Mouse (Mus musculus) limb, embryonic 11.5 days (tissue): ENCODE data around the gene Rps6kc1. TPM values are rescaled to one million over a fixed set of nuclear protein-coding genes. Genes with fewer than 3 reads are reported as not detected.
A peak's percentile ranks its signal among the peaks of the same experiment; 100 is the strongest.

ENCODE experiments used
- ATAC-seq: fragments of 200-750 bp; cut with Nextera tagmentation; 2 replicates; pipeline ENCODE4 v1.8.0; 2017; ENCODE audit warnings: low read depth; ENCODE audit not compliant: insufficient number of reproducible peaks, low FRiP score, low TSS enrichment
- DNase-seq: peaks from one replicate; pipeline ENCODE4 v3.0.0-alpha.2; 2015; ENCODE audit warnings: low spot score
- H3K27ac ChIP-seq: fragments of 300-500 bp; sonication (generic); replicated peaks from 2 replicates; pipeline ENCODE4 v1.5.1; 2014; ENCODE audit warnings: low read depth, mild to moderate bottlenecking, low read length
- H3K27me3 ChIP-seq: fragments of 300-500 bp; sonication (generic); 2 replicates; pipeline ENCODE4 v1.6.1; 2014; ENCODE audit warnings: mild to moderate bottlenecking, low read length, mixed read lengths; ENCODE audit not compliant: control insufficient read depth, insufficient read depth
- H3K36me3 ChIP-seq: fragments of 300-500 bp; sonication (generic); 2 replicates; pipeline ENCODE4 v1.6.1; 2014; ENCODE audit warnings: mild to moderate bottlenecking, low read length, moderate library complexity, mixed read lengths; ENCODE audit not compliant: control insufficient read depth, insufficient read depth
- H3K4me1 ChIP-seq: fragments of 300-500 bp; sonication (generic); 2 replicates; pipeline ENCODE4 v1.6.1; 2014; ENCODE audit warnings: low read length, mixed read lengths; ENCODE audit not compliant: control insufficient read depth, insufficient read depth
- H3K4me2 ChIP-seq: fragments of 300-500 bp; sonication (generic); 2 replicates; pipeline ENCODE4 v1.6.1; 2014; ENCODE audit warnings: low read depth, mild to moderate bottlenecking, moderate library complexity; ENCODE audit not compliant: severe bottlenecking
- H3K4me3 ChIP-seq: fragments of 300-500 bp; sonication (generic); 2 replicates; pipeline ENCODE4 v1.5.1; 2014; ENCODE audit warnings: low read depth, low read length
- H3K9ac ChIP-seq: fragments of 300-500 bp; sonication (generic); 2 replicates; pipeline ENCODE4 v1.6.1; 2014; ENCODE audit warnings: mild to moderate bottlenecking, low read length
- H3K9me3 ChIP-seq: fragments of 300-500 bp; sonication (generic); 2 replicates; pipeline ENCODE4 v1.6.1; 2016; ENCODE audit warnings: low read length; ENCODE audit not compliant: control insufficient read depth
- WGBS: fragments of 180-500 bp; shearing (Covaris S2); extraction: QIAGEN DNeasy Blood & Tissue Kit; methylation state at CpG from one replicate; pipeline ENCODE4 v1.1.7; 2014; 5-methylcytosine and 5-hydroxymethylcytosine counted together
- polyA plus RNA-seq: library from polyadenylated mRNA; unstranded; fragments of >200 nt; fragmentation: Nextera tagmentation; extraction: Ambion mirVana; gene quantifications from 2 replicates; pipeline ENCODE4 v1.2.1, GENCODE M21; 2014

The Rps6kc1 gene
- polyA plus RNA-seq, 1 experiment from 2014 or later, result 15.4 TPM

DNA sequence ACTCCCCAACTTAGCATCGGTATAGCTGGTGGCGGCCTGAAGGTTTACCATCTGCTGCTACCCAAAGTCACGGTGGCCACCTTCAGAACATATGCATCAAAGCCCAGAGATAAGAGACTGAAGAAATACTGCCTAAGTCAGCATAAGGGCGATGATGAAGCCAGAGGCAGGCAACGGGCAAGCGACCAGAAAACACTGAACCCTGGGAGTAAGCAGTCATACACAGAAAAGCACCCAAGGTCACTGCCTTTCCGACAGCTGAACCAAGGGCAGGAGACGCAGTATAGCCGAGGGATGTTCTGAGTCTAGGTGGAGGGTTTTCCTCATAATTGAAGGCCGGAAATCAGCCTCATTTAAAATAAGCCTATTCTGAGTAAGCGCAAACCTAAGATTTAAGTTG, 95.4 kb downstream of the Rps6kc1 start:
- no peak overlapping the region for H3K9ac ChIP-seq
- H3K4me3 ChIP-seq, result no peak overlapping the region
- no peaks in the 10 kb centered on the region for H3K9me3 ChIP-seq
- no peaks in the 10 kb centered on the region for H3K27me3 ChIP-seq
- no peak overlapping the region for H3K4me2 ChIP-seq
- H3K27ac ChIP-seq, result no peak overlapping the region
- no peaks in the 10 kb centered on the region for H3K4me1 ChIP-seq
- ATAC-seq (no peak), DNase-seq (no peak)
- WGBS, result 87% methylated on average over 11 of the region's 11 CpGs
- H3K36me3 ChIP-seq, result no peaks in the 10 kb centered on the region

GRCm38 (mm10) chr1:190810408-190810807, 101.2 kb downstream of the Rps6kc1 start:
- WGBS, result 83% methylated on average over 6 of the region's 6 CpGs
- no peak overlapping the region for H3K27ac ChIP-seq
- ATAC-seq (no peak), DNase-seq (no peak)
- no peaks in the 10 kb centered on the region; the same call in 1 of the 2 replicates for H3K36me3 ChIP-seq
- no peaks in the 10 kb centered on the region for H3K9me3 ChIP-seq
- no peak overlapping the region for H3K4me2 ChIP-seq
- no peak overlapping the region for H3K4me3 ChIP-seq
- H3K9ac ChIP-seq, result no peak overlapping the region
- no peaks in the 10 kb centered on the region for H3K4me1 ChIP-seq
- no peaks in the 10 kb centered on the region for H3K27me3 ChIP-seq

DNA sequence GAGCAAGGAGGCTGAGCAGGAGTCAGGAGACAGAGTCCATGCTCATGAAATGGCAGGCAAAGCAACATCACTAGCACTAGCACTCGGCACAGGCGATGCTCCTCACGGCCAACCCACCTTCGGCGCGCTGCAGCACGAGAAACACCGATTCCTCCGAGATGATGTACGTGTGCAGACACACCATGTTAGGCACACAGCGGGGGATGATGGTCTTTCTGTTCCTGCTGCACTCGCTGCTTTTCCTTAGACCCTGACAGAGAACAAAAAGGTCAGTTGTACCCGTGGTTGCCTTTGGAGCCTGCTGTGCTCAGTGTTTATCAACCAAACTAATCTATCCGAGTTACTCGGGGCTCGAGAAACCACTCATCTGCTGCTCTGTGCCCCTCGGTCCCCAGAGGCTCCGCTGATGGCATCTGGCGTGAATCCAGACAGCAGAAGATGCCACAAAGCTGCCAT, 102.8 kb downstream of the Rps6kc1 start:
- 69% methylated on average over 19 of the region's 19 CpGs for WGBS
- no peak for ATAC-seq

DNA sequence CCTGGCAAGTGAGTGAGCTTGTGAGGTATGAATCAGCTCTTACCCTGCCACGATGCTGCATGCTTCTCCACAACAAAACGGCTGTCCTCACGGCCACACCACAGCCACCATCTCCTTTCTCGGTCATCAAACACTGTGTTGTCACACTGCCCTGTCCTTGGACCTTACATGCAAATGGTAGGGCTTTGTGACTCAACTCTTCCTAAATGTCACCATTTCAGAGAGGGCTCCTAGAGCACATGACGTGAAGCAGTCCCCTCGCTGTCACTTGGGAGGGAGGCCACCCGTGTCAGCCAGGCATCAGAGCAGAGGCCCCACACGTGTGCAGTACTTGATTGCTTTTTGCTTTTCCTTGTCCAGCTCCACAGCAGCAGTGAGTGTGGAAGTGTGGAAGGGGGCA, 104.8 kb downstream of the Rps6kc1 start:
- Histone ChIP-seq H3K4me1 (no peaks in the 10 kb centered on the region), H3K4me3 (no peak overlapping the region), H3K36me3 (no peaks in the 10 kb centered on the region; the same call in 1 of the 2 replicates), H3K4me2 (no peak overlapping the region), H3K27ac (no peak overlapping the region), H3K9ac (no peak overlapping the region), H3K9me3 (no peaks in the 10 kb centered on the region), H3K27me3 (no peaks in the 10 kb centered on the region)
- DNase-seq, result no peak
- 88% methylated on average over 8 of the region's 8 CpGs for WGBS
- no peak for ATAC-seq

More for the DNA sequence above, 102.8 kb downstream of the Rps6kc1 start:
- no peak for DNase-seq
- H3K4me3 ChIP-seq, result no peak overlapping the region
- no peaks in the 10 kb centered on the region for H3K9me3 ChIP-seq
- no peaks in the 10 kb centered on the region for H3K27me3 ChIP-seq
- H3K4me1 ChIP-seq, result no peaks in the 10 kb centered on the region
- H3K9ac ChIP-seq, result no peak overlapping the region
- H3K36me3 ChIP-seq, result no peaks in the 10 kb centered on the region; the same call in 1 of the 2 replicates
- H3K27ac ChIP-seq, result no peak overlapping the region
- no peak overlapping the region for H3K4me2 ChIP-seq

- H3K4me2 ChIP-seq, result no peak overlapping the region
- H3K27ac ChIP-seq, result no peak overlapping the region
- H3K9me3 ChIP-seq, result no peaks in the 10 kb centered on the region
- H3K36me3 ChIP-seq, result no peaks in the 10 kb centered on the region; the same call in 1 of the 2 replicates
- H3K4me3 ChIP-seq, result no peak overlapping the region
- 88% methylated on average over 11 of the region's 11 CpGs for WGBS
- DNase-seq (no peak), ATAC-seq (no peak)
- no peaks in the 10 kb centered on the region for H3K27me3 ChIP-seq
- no peaks in the 10 kb centered on the region for H3K4me1 ChIP-seq
- no peak overlapping the region for H3K9ac ChIP-seq
These were observed 112.9 kb downstream of the Rps6kc1 start for GRCm38 (mm10) chr1:190798668-190799067.

DNA sequence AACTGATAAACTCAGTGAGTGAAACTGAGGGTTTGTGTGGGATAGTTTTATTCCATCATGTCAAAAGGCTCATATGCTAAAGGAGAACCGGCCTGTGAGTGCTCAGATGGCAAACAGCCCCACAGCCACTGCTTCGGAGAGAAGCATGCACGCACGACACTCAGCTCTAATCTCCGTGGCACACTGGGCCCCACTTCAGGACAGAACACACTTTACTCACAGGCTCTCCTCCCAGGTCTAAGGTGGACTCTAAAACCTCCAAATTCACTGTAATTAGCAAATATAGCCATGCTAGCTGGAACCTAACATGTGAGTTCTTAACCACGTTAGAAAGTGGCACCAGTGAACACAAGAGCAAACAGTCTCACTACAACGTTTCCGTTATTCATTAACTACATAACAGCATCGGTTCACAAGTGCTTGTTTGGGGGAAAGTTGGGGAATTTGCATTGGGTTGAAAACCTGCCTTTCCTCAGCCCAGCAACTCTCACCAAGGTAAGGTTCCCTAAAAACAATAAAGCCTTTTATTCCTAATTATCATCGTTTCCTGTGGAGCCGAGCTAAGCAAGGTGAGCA, 114.0 kb downstream of the Rps6kc1 start:
- no peaks in the 10 kb centered on the region for H3K9me3 ChIP-seq

DNA sequence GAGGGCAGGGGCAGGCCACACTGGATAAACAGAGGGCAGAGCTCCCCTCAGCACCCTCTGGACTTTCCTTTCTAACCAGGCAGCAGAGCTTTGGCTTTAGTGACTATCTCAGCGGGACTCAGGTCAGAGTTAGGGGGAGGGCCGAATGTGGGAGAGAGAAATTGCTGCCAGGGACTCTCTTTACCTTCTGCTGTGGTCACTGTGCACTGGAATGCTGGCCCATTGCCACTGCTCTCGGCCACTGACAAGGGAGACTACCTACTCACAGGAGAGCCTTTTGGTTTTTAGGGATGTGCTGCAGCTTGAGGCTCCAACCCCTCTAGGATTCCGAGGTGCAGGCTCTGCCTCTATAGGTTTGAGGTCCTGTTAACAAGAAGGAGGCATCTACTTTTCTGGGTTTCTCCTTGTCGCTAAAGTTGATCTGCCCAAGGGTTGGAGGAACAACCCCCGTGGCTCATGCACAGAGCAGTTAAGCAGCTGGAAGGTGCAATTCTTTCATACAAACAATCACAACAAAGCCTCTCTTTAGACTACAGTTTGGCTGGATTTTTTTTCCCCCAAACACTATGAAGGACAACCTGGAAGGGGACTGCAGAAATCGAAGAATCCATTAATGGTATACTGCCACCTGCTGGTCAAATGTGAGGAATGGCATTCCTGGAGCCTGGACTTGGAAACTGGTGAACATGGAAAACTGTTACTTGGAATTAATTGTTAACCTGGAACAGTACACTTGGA, 114.7 kb downstream of the Rps6kc1 start:
- 63% methylated on average over 7 of the region's 7 CpGs for WGBS
- DNase-seq, result peak; percentile 66
- Histone ChIP-seq H3K9me3 (no peaks in the 10 kb centered on the region), H3K27me3 (no peaks in the 10 kb centered on the region), H3K36me3 (no peaks in the 10 kb centered on the region; the same call in 1 of the 2 replicates), H3K4me1 (no peaks in the 10 kb centered on the region), H3K27ac (no peak overlapping the region), H3K4me3 (no peak overlapping the region), H3K4me2 (no peak overlapping the region), H3K9ac (no peak overlapping the region)
- 0 out of 2 replicates have a peak, but pooled peaks have one; percentile 13 for ATAC-seq

More for the DNA sequence above, 114.0 kb downstream of the Rps6kc1 start:
- Histone ChIP-seq H3K36me3 (no peaks in the 10 kb centered on the region; the same call in 1 of the 2 replicates), H3K4me3 (no peak overlapping the region), H3K27me3 (no peaks in the 10 kb centered on the region), H3K27ac (no peak overlapping the region), H3K4me2 (no peak overlapping the region), H3K4me1 (no peaks in the 10 kb centered on the region), H3K9ac (no peak overlapping the region)
- ATAC-seq, result no peak
- no peak for DNase-seq
- 82% methylated on average over 11 of the region's 11 CpGs for WGBS

DNA sequence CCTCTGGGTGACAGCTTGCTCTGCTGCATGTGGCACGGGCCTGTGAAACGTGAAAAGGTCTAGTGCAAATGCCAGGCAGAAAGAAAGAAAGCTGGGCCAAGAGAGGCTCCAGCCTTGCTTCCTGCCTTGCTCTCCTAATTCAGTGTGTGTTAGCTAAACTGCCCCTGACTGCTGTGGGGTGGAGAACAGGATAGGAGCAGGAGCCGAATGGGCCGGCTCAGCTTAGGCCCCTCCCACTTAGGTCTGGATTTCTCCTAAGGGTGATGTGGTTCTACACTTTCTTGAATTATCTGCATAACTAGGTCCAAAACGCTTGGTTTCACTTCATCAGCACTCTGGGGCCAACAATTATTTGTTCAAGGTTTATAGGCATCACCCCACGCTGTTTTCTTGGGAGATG, 119.9 kb downstream of the Rps6kc1 start:
- no peak for ATAC-seq
- 81% methylated on average over 6 of the region's 6 CpGs for WGBS

More for the DNA sequence above, 119.9 kb downstream of the Rps6kc1 start:
- no peak for DNase-seq
- H3K27ac ChIP-seq, result no peak overlapping the region
- no peaks in the 10 kb centered on the region for H3K36me3 ChIP-seq
- H3K27me3 ChIP-seq, result no peaks in the 10 kb centered on the region
- no peaks in the 10 kb centered on the region for H3K4me1 ChIP-seq
- no peak overlapping the region for H3K9ac ChIP-seq
- no peak overlapping the region for H3K4me3 ChIP-seq
- no peak overlapping the region for H3K4me2 ChIP-seq
- H3K9me3 ChIP-seq, result no peaks in the 10 kb centered on the region
